Mouse (Mus musculus): ENCODE measurements around the gene Tbxa2r. TPM values are rescaled to one million over a fixed set of nuclear protein-coding genes. Genes with fewer than 3 reads are reported as not detected.

The Tbxa2r gene
- polyA plus RNA-seq, 1 experiment from 2014 or later = 2.4 TPM

GRCm38 (mm10) chr10:81346453-81347067 is 18.0 kb downstream of the Tbxa2r start:
- WGBS = 3% methylated on average over 54 of the region's 55 CpGs
- Histone ChIP-seq H3K4me3 (ENCODE audit: low read depth, low read length) (no peak overlapping the region), H3K9me3 (ENCODE audit: control insufficient read depth, low read length) (no peaks in the 10 kb centered on the region), H3K36me3 (ENCODE audit: control insufficient read depth, insufficient read depth, low read length) (no peaks in the 10 kb centered on the region), H3K4me1 (ENCODE audit: control insufficient read depth, insufficient read depth, low read length) (peaks cover 32% of the 10 kb centered on the region), H3K27ac (ENCODE audit: low read depth, low read length) (no peak overlapping the region), H3K4me2 (peak overlapping the region; percentile 29), H3K27me3 (ENCODE audit: control insufficient read depth, insufficient read depth, low read length) (peaks cover 38% of the 10 kb centered on the region), H3K9ac (ENCODE audit: low read length) (no peak overlapping the region)
- DNase-seq (ENCODE audit: low spot score, missing footprints) = peak; percentile 92
- ATAC-seq (ENCODE audit: low FRiP score) = no peak

- Histone ChIP-seq H3K9ac (ENCODE audit: low read length) (peak overlapping the region; percentile 90), H3K4me1 (ENCODE audit: control insufficient read depth, insufficient read depth, low read length) (peaks cover 25% of the 10 kb centered on the region), H3K27ac (ENCODE audit: low read depth, low read length) (no peak overlapping the region), H3K36me3 (ENCODE audit: control insufficient read depth, insufficient read depth, low read length) (no peaks in the 10 kb centered on the region), H3K27me3 (ENCODE audit: control insufficient read depth, insufficient read depth, low read length) (peaks cover 14% of the 10 kb centered on the region), H3K4me3 (ENCODE audit: low read depth, low read length) (peak overlapping the region; percentile 92), H3K9me3 (ENCODE audit: control insufficient read depth, low read length) (no peaks in the 10 kb centered on the region), H3K4me2 (peak overlapping the region; percentile 92)
- ATAC-seq (ENCODE audit: low FRiP score) (no peak), DNase-seq (ENCODE audit: low spot score, missing footprints) (peak; percentile 87)
- 3% methylated on average over 12 of the region's 12 CpGs for WGBS
Observed at GRCm38 (mm10) chr10:81349146-81349545, 20.6 kb downstream of the Tbxa2r start.

GRCm38 (mm10) chr10:81349961-81350350 is 21.4 kb downstream of the Tbxa2r start:
- 2% methylated on average over 29 of the region's 29 CpGs for WGBS
- ATAC-seq (ENCODE audit: low FRiP score) = peak; percentile 49
- peaks cover 25% of the 10 kb centered on the region for H3K4me1 ChIP-seq (ENCODE audit: control insufficient read depth, insufficient read depth, low read length)

GRCm38 (mm10) chr10:81350351-81351063 is 22.0 kb downstream of the Tbxa2r start, which contains the start of gene Hmg20b:
TSS of gene Hmg20b (minus strand) at chr10:81350480.
- Histone ChIP-seq H3K4me3 (ENCODE audit: low read depth, low read length) (peak within 1 kb of the TSS; percentile 92), H3K9ac (ENCODE audit: low read length) (peak within 1 kb of the TSS; percentile 90), H3K36me3 (ENCODE audit: control insufficient read depth, insufficient read depth, low read length) (no peaks in the 10 kb centered on the region), H3K4me1 (ENCODE audit: control insufficient read depth, insufficient read depth, low read length) (peaks cover 25% of the 10 kb centered on the region), H3K9me3 (ENCODE audit: control insufficient read depth, low read length) (no peaks in the 10 kb centered on the region), H3K27ac (ENCODE audit: low read depth, low read length) (no peak within 1 kb of the TSS; the same call in 1 of the 2 replicates), H3K27me3 (ENCODE audit: control insufficient read depth, insufficient read depth, low read length) (peaks cover 8% of the 10 kb centered on the region), H3K4me2 (peak within 1 kb of the TSS; percentile 92)
- DNase-seq (ENCODE audit: low spot score, missing footprints) (peak; percentile 99), ATAC-seq (ENCODE audit: low FRiP score) (peak; percentile 95)
- under 1% methylated on average over 54 of the region's 54 CpGs for WGBS

More at GRCm38 (mm10) chr10:81349961-81350350, 21.4 kb downstream of the Tbxa2r start:
- H3K4me3 ChIP-seq (ENCODE audit: low read depth, low read length) = peak overlapping the region; percentile 92
- peak overlapping the region; percentile 90 for H3K9ac ChIP-seq (ENCODE audit: low read length)
- H3K36me3 ChIP-seq (ENCODE audit: control insufficient read depth, insufficient read depth, low read length) = no peaks in the 10 kb centered on the region
- H3K4me2 ChIP-seq = peak overlapping the region; percentile 92
- no peaks in the 10 kb centered on the region for H3K9me3 ChIP-seq (ENCODE audit: control insufficient read depth, low read length)
- DNase-seq (ENCODE audit: low spot score, missing footprints) = no peak
- no peak overlapping the region; the same call in 1 of the 2 replicates for H3K27ac ChIP-seq (ENCODE audit: low read depth, low read length)
- H3K27me3 ChIP-seq (ENCODE audit: control insufficient read depth, insufficient read depth, low read length) = peaks cover 8% of the 10 kb centered on the region

GRCm38 (mm10) chr10:81351678-81352291 is 23.3 kb downstream of the Tbxa2r start:
- no peak overlapping the region for H3K4me3 ChIP-seq (ENCODE audit: low read depth, low read length)
- no peak overlapping the region for H3K4me2 ChIP-seq
- peaks cover 20% of the 10 kb centered on the region for H3K4me1 ChIP-seq (ENCODE audit: control insufficient read depth, insufficient read depth, low read length)
- H3K9ac ChIP-seq (ENCODE audit: low read length) = no peak overlapping the region
- H3K9me3 ChIP-seq (ENCODE audit: control insufficient read depth, low read length) = no peaks in the 10 kb centered on the region
- H3K27ac ChIP-seq (ENCODE audit: low read depth, low read length) = no peak overlapping the region
- H3K27me3 ChIP-seq (ENCODE audit: control insufficient read depth, insufficient read depth, low read length) = peaks cover 5% of the 10 kb centered on the region; the same call in 1 of the 2 replicates
- WGBS = 27% methylated on average over 9 of the region's 9 CpGs
- DNase-seq (ENCODE audit: low spot score, missing footprints) (peak; percentile 79), ATAC-seq (ENCODE audit: low FRiP score) (no peak)
- no peaks in the 10 kb centered on the region for H3K36me3 ChIP-seq (ENCODE audit: control insufficient read depth, insufficient read depth, low read length)

GRCm38 (mm10) chr10:81354738-81355477 is 26.4 kb downstream of the Tbxa2r start:
- H3K9ac ChIP-seq (ENCODE audit: low read length) = no peak overlapping the region
- peaks cover 20% of the 10 kb centered on the region for H3K4me1 ChIP-seq (ENCODE audit: control insufficient read depth, insufficient read depth, low read length)

GRCm38 (mm10) chr10:81355533-81355932 is 27.0 kb downstream of the Tbxa2r start:
- no peak overlapping the region for H3K4me2 ChIP-seq

More at GRCm38 (mm10) chr10:81354738-81355477, 26.4 kb downstream of the Tbxa2r start:
- DNase-seq (ENCODE audit: low spot score, missing footprints) (no peak), ATAC-seq (ENCODE audit: low FRiP score) (no peak)
- Histone ChIP-seq H3K9me3 (ENCODE audit: control insufficient read depth, low read length) (no peaks in the 10 kb centered on the region), H3K4me3 (ENCODE audit: low read depth, low read length) (no peak overlapping the region), H3K36me3 (ENCODE audit: control insufficient read depth, insufficient read depth, low read length) (no peaks in the 10 kb centered on the region), H3K27ac (ENCODE audit: low read depth, low read length) (no peak overlapping the region), H3K4me2 (no peak overlapping the region), H3K27me3 (ENCODE audit: control insufficient read depth, insufficient read depth, low read length) (no peaks in the 10 kb centered on the region)
- 62% methylated on average over 9 of the region's 9 CpGs for WGBS

GRCm38 (mm10) chr10:81356352-81356990 is 27.9 kb downstream of the Tbxa2r start:
- no peaks in the 10 kb centered on the region for H3K9me3 ChIP-seq (ENCODE audit: control insufficient read depth, low read length)
- H3K27me3 ChIP-seq (ENCODE audit: control insufficient read depth, insufficient read depth, low read length) = no peaks in the 10 kb centered on the region
- DNase-seq (ENCODE audit: low spot score, missing footprints) = peak; percentile 82
- WGBS = 60% methylated on average over 12 of the region's 12 CpGs
- H3K27ac ChIP-seq (ENCODE audit: low read depth, low read length) = no peak overlapping the region
- H3K9ac ChIP-seq (ENCODE audit: low read length) = no peak overlapping the region
- H3K4me3 ChIP-seq (ENCODE audit: low read depth, low read length) = no peak overlapping the region
- peak; percentile 1; the same call in 1 of the 2 replicates for ATAC-seq (ENCODE audit: low FRiP score)
- no peak overlapping the region for H3K4me2 ChIP-seq
- H3K4me1 ChIP-seq (ENCODE audit: control insufficient read depth, insufficient read depth, low read length) = peaks cover 25% of the 10 kb centered on the region
- H3K36me3 ChIP-seq (ENCODE audit: control insufficient read depth, insufficient read depth, low read length) = no peaks in the 10 kb centered on the region

More at GRCm38 (mm10) chr10:81355533-81355932, 27.0 kb downstream of the Tbxa2r start:
- H3K9me3 ChIP-seq (ENCODE audit: control insufficient read depth, low read length) = no peaks in the 10 kb centered on the region
- no peak for DNase-seq (ENCODE audit: low spot score, missing footprints)
- H3K4me1 ChIP-seq (ENCODE audit: control insufficient read depth, insufficient read depth, low read length) = peaks cover 20% of the 10 kb centered on the region
- no peak overlapping the region for H3K9ac ChIP-seq (ENCODE audit: low read length)
- H3K27ac ChIP-seq (ENCODE audit: low read depth, low read length) = no peak overlapping the region
- H3K27me3 ChIP-seq (ENCODE audit: control insufficient read depth, insufficient read depth, low read length) = no peaks in the 10 kb centered on the region
- H3K36me3 ChIP-seq (ENCODE audit: control insufficient read depth, insufficient read depth, low read length) = no peaks in the 10 kb centered on the region
- no peak overlapping the region for H3K4me3 ChIP-seq (ENCODE audit: low read depth, low read length)
- 84% methylated on average over 4 of the region's 4 CpGs for WGBS
- ATAC-seq (ENCODE audit: low FRiP score) = no peak
